Mouse (Mus musculus) frontal cortex, adult 2 months (tissue): Measurements from ENCODE around the gene Rpl23. TPM values are rescaled to one million over a fixed set of nuclear protein-coding genes. Genes with fewer than 3 reads are reported as not detected.

Experiments
- DNase-seq, 2 experiments: peaks; one replicate each; pipeline ENCODE4 v3.0.0; 2022; ENCODE audit warnings: low spot score in 1 of 2; ENCODE audit errors: extremely low spot score in 1 of 2
- polyA plus RNA-seq: library from polyadenylated mRNA; depleted of rRNA; stranded (reverse); fragments of >200 nt; gene quantifications from 2 replicates; pipeline ENCODE4 v1.2.3, GENCODE M21; 2012

Rpl23 gene
- polyA plus RNA-seq, 1 experiment, result 342 TPM

DNA sequence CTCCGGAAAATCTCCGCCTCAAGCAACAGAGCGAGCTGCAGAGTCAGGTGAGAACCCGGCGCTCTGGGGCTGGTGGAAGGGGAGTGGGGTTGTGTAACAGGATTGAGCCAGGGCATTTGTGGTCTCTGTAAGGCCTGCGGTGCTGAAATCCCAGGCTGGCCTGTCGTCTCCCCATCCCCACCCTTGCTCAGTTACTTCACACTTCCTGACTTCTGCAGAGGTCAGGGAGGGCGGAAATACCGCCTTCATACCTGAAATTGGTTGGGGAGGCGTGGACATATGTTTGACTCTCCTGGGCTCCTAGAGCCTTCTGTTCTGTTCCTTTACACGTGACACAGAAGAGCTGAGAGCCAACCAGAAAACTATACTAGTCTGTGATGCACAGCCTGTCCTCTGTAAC is 33.5 kb upstream of the Rpl23 start:
- no peak for DNase-seq

GRCm38 (mm10) chr11:97813746-97814515 is 31.7 kb upstream of the Rpl23 start:
- DNase-seq, result no peak

- no peak for DNase-seq
Observed at GRCm38 (mm10) chr11:97813085-97813484, 30.8 kb upstream of the Rpl23 start.

- DNase-seq, result peak in 1 of 2 experiments; percentile 65
Observed at GRCm38 (mm10) chr11:97812491-97812921, 30.3 kb upstream of the Rpl23 start.

- no peak for DNase-seq
Observed at GRCm38 (mm10) chr11:97811569-97812362, 29.5 kb upstream of the Rpl23 start.

GRCm38 (mm10) chr11:97810970-97811369 is 28.7 kb upstream of the Rpl23 start:
- no peak for DNase-seq

- no peak for DNase-seq
Observed at GRCm38 (mm10) chr11:97810356-97810755, 28.1 kb upstream of the Rpl23 start.

DNA sequence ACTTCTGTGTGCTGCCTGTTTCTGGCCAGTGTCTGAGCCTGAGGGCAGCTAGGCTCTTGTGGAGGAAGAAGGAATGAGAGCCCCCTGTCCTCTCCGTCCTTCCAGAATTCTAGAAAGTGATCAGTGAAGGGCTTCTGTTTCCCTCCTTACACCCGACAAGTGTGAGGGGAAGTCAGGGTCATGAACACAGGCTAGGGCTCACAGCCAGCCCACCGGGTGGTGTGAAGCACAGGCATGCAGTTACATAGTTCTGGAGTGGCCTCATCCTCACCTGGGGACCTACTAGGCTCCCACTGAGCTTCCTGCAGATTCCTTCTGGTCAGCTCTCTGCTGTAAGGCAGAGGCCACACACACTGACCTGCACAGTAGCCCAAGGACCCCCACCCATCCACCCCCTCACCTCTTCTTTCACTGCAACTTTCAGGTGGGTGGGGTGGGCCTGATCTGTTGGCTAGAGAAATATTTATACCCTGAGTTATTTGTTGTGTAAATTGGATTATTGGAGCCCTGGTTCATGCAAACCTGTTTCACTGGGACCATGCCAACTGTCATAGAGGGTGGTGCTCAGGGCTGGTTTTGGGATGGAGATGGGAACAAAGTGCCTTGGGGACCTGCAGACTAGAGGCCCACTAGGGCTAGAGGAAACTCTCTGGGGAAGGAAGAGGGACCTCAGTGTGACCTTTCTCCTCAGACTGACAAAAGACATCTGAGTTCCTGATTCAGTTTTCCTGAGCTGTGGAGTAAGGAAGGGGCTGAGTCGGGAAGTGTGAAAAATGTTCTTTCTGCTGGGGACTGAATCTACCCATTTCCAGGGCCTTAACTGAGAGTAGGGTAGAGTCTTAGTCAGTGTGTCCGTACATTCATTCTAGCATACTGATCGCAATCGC is 27.2 kb upstream of the Rpl23 start:
- DNase-seq, result no peak

GRCm38 (mm10) chr11:97808621-97809234 is 26.5 kb upstream of the Rpl23 start:
- DNase-seq, result no peak

DNA sequence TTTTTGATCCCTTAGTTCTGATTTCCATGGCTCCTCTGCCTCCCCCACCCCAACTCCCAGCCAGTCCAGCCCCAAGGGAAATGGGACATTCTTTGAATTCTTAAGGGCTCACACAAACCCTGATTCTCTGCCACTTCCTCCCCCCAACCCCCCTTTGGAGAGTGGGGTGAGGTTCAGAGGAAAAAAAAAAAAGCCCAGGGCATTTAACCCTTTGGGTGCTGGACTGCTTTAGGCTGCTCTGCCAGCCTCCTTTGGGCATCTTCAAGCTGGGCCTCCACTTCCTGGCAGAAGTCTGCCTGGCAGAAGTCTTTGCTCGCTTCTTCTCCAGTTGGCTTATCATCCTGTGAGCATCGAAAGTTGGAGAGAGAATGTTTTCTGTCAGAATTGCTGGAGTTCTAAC is 25.9 kb upstream of the Rpl23 start:
- DNase-seq, result no peak

GRCm38 (mm10) chr11:97807626-97808025 is 25.4 kb upstream of the Rpl23 start:
- no peak for DNase-seq

DNA sequence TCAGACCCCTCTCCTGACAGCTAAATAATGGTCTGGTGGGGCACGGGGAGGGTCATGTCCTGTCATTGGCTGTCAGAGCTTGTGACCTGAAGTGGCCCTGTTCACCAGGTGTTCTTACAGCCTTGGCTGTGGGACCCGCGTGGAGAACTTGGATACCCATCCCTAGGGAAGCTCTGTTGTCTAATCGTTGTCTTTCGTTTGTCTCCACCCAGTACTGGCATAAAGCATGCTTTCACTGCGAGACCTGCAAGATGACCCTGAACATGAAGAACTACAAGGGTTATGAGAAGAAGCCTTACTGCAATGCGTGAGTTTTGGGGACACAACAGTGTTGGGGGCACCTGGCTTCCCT is 24.4 kb upstream of the Rpl23 start:
- DNase-seq, result no peak

- no peak for DNase-seq
Observed at GRCm38 (mm10) chr11:97805662-97806612, 23.7 kb upstream of the Rpl23 start.

- DNase-seq, result no peak
Observed at GRCm38 (mm10) chr11:97804841-97805661, 22.8 kb upstream of the Rpl23 start.

DNA sequence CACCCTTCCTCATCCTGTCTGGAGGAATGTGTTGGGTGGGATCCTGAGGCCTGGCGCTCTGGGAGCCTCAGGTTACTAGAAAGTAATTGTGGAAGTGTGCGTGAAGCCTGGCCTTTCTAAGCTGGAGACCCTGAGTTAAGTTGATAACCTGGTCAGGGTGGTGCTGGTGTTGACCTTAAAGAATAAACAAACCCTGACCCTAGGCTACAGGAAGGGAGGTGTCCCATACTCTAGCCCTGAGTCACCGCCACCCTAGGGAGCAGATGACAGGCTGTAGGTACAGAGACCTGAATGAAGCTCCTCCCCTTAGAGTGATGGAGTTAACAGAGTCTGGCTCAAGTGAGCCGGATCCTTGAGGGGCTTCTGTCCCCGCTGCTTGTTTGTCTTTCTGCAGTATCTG is 21.6 kb upstream of the Rpl23 start:
- no peak for DNase-seq

GRCm38 (mm10) chr11:97802495-97802894 is 20.3 kb upstream of the Rpl23 start:
- no peak for DNase-seq

- no peak for DNase-seq
Observed at GRCm38 (mm10) chr11:97802194-97802470, 19.9 kb upstream of the Rpl23 start.

DNA sequence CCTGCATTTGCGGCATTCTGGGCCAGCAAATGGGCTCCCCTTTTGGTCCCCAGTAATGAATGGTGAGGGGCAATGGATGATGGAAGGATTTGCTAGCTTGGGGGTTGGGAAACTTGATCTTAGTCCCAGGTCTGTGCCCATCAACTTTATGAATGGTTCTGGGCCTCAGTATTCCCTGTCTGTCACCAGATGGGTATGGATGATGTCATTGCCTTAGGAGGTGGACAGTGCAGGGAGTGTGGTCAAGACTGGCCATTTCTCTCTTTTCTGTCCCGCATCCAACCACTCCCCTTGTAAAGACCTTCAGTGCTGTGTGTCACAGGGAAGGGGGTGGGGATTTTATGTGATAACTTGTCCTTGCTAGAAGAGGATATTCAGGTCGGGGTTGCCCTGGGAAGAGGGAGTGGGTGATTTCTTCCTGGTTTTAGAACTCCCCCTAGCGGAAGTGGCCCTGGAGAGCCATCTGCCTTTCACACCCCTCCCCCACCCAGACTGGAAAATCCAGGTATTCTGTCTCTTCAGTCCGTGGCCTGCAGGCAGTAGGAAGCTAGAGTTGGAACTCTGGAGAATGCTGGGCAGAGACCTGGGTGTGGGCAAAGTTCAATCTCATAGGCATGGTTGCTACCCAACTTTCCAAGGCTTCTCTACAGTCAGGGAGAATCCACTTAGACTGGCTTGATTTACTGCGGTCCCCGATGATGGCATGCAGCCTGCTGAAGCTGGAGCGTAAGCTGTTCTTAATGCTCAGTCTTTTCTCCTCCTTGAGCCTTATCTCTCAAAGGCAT is 19.4 kb upstream of the Rpl23 start:
- DNase-seq, result peak in 1 of 2 experiments; percentile 75
